Mouse (Mus musculus) thymus, postnatal 25 days (tissue): ENCODE measurements around the gene Fmnl3.

Experiments
- DNase-seq: peaks from one replicate; pipeline ENCODE4 v3.0.0; 2022

Gene Fmnl3

GRCm38 (mm10) chr15:99316314-99317266, 53.7 kb downstream of the Fmnl3 start:
- DNase-seq: peak; percentile 79

- no peak for DNase-seq
These were observed 55.4 kb downstream of the Fmnl3 start for GRCm38 (mm10) chr15:99314891-99315290.

- no peak for DNase-seq
These were observed 59.7 kb downstream of the Fmnl3 start for GRCm38 (mm10) chr15:99310617-99311016.

- no peak for DNase-seq
These were observed 60.7 kb downstream of the Fmnl3 start for GRCm38 (mm10) chr15:99309549-99309948.

GRCm38 (mm10) chr15:99307476-99307875, 62.8 kb downstream of the Fmnl3 start:
- no peak for DNase-seq

GRCm38 (mm10) chr15:99296213-99296612, 74.1 kb downstream of the Fmnl3 start:
- DNase-seq: no peak

GRCm38 (mm10) chr15:99295484-99295981, 74.7 kb downstream of the Fmnl3 start, which contains the start of gene Fam186b:
Gene Fam186b (minus strand): TSS chr15:99295888.
- DNase-seq: peak; percentile 22

- DNase-seq: peak; percentile 87
These were observed 75.4 kb downstream of the Fmnl3 start, which contains the start of gene Prpf40b for GRCm38 (mm10) chr15:99294813-99295374. Gene Prpf40b (plus strand): TSS chr15:99295087.

- DNase-seq: no peak
These were observed 76.0 kb downstream of the Fmnl3 start for GRCm38 (mm10) chr15:99294287-99294686.

GRCm38 (mm10) chr15:99290586-99290985, 79.7 kb downstream of the Fmnl3 start:
- DNase-seq: no peak

GRCm38 (mm10) chr15:99285189-99285535, 85.1 kb downstream of the Fmnl3 start:
- no peak for DNase-seq

- DNase-seq: no peak
These were observed 85.6 kb downstream of the Fmnl3 start for GRCm38 (mm10) chr15:99284527-99285188.

- DNase-seq: no peak
These were observed 86.8 kb downstream of the Fmnl3 start for GRCm38 (mm10) chr15:99283456-99283855.

GRCm38 (mm10) chr15:99278271-99278670, 92.0 kb downstream of the Fmnl3 start:
- DNase-seq: no peak

- peak; percentile 37 for DNase-seq
These were observed 94.2 kb downstream of the Fmnl3 start for GRCm38 (mm10) chr15:99276095-99276494.
